Mouse (Mus musculus) stomach, postnatal 0 days (tissue): ENCODE results near the gene Gzmm.

Source experiments
- CTCF ChIP-seq: IDR thresholded peaks from 2 replicates; pipeline ENCODE4 v1.5.1; 2016; ENCODE audit warnings: antibody characterized with exemption, low read depth, mild to moderate bottlenecking, moderate library complexity
- EP300 ChIP-seq: optimal IDR thresholded peaks from 2 replicates; pipeline ENCODE3; 2016; ENCODE audit warnings: antibody characterized with exemption

GRCm38 (mm10) chr10:79738259-79738658 lies 49.4 kb downstream of the Gzmm start:
- TF ChIP-seq CTCF = peak; percentile 63
- TF ChIP-seq EP300 = no peak
